Mouse (Mus musculus): ENCODE measurements around the gene Spaca9. TPM values are rescaled to one million over a fixed set of nuclear protein-coding genes. Genes with fewer than 3 reads are reported as not detected.

The Spaca9 gene
- polyA plus RNA-seq, 1 experiment, result 5.0 TPM

- 96% methylated on average over 8 of the region's 8 CpGs for WGBS
- peaks cover 46% of the 10 kb centered on the region for H3K36me3 ChIP-seq (ENCODE audit: control insufficient read depth, insufficient read depth, low read length)
- DNase-seq (ENCODE audit: low read depth in 1 of 2, low spot score in 2 of 2), result no peak
Measured at GRCm38 (mm10) chr2:28676005-28676404, 23.5 kb downstream of the Spaca9 start.

GRCm38 (mm10) chr2:28671438-28671837 is 28.1 kb downstream of the Spaca9 start:
- 60% methylated on average over 2 of the region's 2 CpGs for whole genome bisulfite sequencing
- peaks cover 33% of the 10 kb centered on the region for H3K36me3 ChIP-seq (ENCODE audit: control insufficient read depth, insufficient read depth, low read length)

More at GRCm38 (mm10) chr2:28676005-28676404, 23.5 kb downstream of the Spaca9 start:
- Histone ChIP-seq H3K27me3 (ENCODE audit: control insufficient read depth, insufficient read depth, low read length) (no peaks in the 10 kb centered on the region), H3K4me1 (ENCODE audit: control insufficient read depth, insufficient read depth, insufficient read length) (no peaks in the 10 kb centered on the region), H3K27ac (ENCODE audit: insufficient read depth, low read length) (no peak overlapping the region), H3K4me3 (ENCODE audit: extremely low read depth, insufficient read depth, insufficient read length) (no peak overlapping the region)
- TF ChIP-seq CTCF (IDR thresholded peaks at IDR 0.05; ENCODE audit: extremely low read depth, insufficient read depth, insufficient read length, insufficient replicate concordance), result no peak
- no peak for TF ChIP-seq POLR2A (IDR thresholded peaks at IDR 0.05; ENCODE audit: low read depth, low read length)

GRCm38 (mm10) chr2:28665818-28666217 is 33.7 kb downstream of the Spaca9 start:
- 87% methylated on average over 3 of the region's 3 CpGs for WGBS
- Histone ChIP-seq H3K4me1 (ENCODE audit: control insufficient read depth, insufficient read depth, insufficient read length) (no peaks in the 10 kb centered on the region), H3K36me3 (ENCODE audit: control insufficient read depth, insufficient read depth, low read length) (peaks cover 22% of the 10 kb centered on the region), H3K27me3 (ENCODE audit: control insufficient read depth, insufficient read depth, low read length) (no peaks in the 10 kb centered on the region), H3K4me3 (ENCODE audit: extremely low read depth, insufficient read depth, insufficient read length) (no peak overlapping the region), H3K27ac (ENCODE audit: insufficient read depth, low read length) (no peak overlapping the region)
- TF ChIP-seq CTCF (IDR thresholded peaks at IDR 0.05; ENCODE audit: extremely low read depth, insufficient read depth, insufficient read length, insufficient replicate concordance) (no peak), POLR2A (IDR thresholded peaks at IDR 0.05; ENCODE audit: low read depth, low read length) (no peak)
- DNase-seq (ENCODE audit: low read depth in 1 of 2, low spot score in 2 of 2), result no peak

More at GRCm38 (mm10) chr2:28671438-28671837, 28.1 kb downstream of the Spaca9 start:
- H3K4me1 ChIP-seq (ENCODE audit: control insufficient read depth, insufficient read depth, insufficient read length), result no peaks in the 10 kb centered on the region
- no peaks in the 10 kb centered on the region for H3K27me3 ChIP-seq (ENCODE audit: control insufficient read depth, insufficient read depth, low read length)
- no peak overlapping the region for H3K4me3 ChIP-seq (ENCODE audit: extremely low read depth, insufficient read depth, insufficient read length)
- DNase-seq (ENCODE audit: low read depth in 1 of 2, low spot score in 2 of 2), result no peak
- TF ChIP-seq POLR2A (IDR thresholded peaks at IDR 0.05; ENCODE audit: low read depth, low read length) (no peak), CTCF (IDR thresholded peaks at IDR 0.05; ENCODE audit: extremely low read depth, insufficient read depth, insufficient read length, insufficient replicate concordance) (no peak)
- H3K27ac ChIP-seq (ENCODE audit: insufficient read depth, low read length), result no peak overlapping the region

GRCm38 (mm10) chr2:28662891-28663290 is 36.6 kb downstream of the Spaca9 start:
- peaks cover 26% of the 10 kb centered on the region for H3K36me3 ChIP-seq (ENCODE audit: control insufficient read depth, insufficient read depth, low read length)
- WGBS, result 93% methylated on average over 3 of the region's 3 CpGs

GRCm38 (mm10) chr2:28656216-28656615 is 43.3 kb downstream of the Spaca9 start:
- DNase-seq (ENCODE audit: low read depth in 1 of 2, low spot score in 2 of 2), result no peak
- WGBS, result 89% methylated on average over 8 of the region's 8 CpGs
- H3K4me3 ChIP-seq (ENCODE audit: extremely low read depth, insufficient read depth, insufficient read length), result no peak overlapping the region
- H3K4me1 ChIP-seq (ENCODE audit: control insufficient read depth, insufficient read depth, insufficient read length), result no peaks in the 10 kb centered on the region
- H3K36me3 ChIP-seq (ENCODE audit: control insufficient read depth, insufficient read depth, low read length), result peaks cover 19% of the 10 kb centered on the region
- no peaks in the 10 kb centered on the region for H3K27me3 ChIP-seq (ENCODE audit: control insufficient read depth, insufficient read depth, low read length)
- TF ChIP-seq POLR2A (IDR thresholded peaks at IDR 0.05; ENCODE audit: low read depth, low read length), result no peak
- TF ChIP-seq CTCF (IDR thresholded peaks at IDR 0.05; ENCODE audit: extremely low read depth, insufficient read depth, insufficient read length, insufficient replicate concordance), result no peak
- H3K27ac ChIP-seq (ENCODE audit: insufficient read depth, low read length), result no peak overlapping the region

More at GRCm38 (mm10) chr2:28662891-28663290, 36.6 kb downstream of the Spaca9 start:
- H3K27ac ChIP-seq (ENCODE audit: insufficient read depth, low read length), result no peak overlapping the region
- H3K4me1 ChIP-seq (ENCODE audit: control insufficient read depth, insufficient read depth, insufficient read length), result no peaks in the 10 kb centered on the region
- no peak overlapping the region for H3K4me3 ChIP-seq (ENCODE audit: extremely low read depth, insufficient read depth, insufficient read length)
- H3K27me3 ChIP-seq (ENCODE audit: control insufficient read depth, insufficient read depth, low read length), result no peaks in the 10 kb centered on the region
- TF ChIP-seq CTCF (IDR thresholded peaks at IDR 0.05; ENCODE audit: extremely low read depth, insufficient read depth, insufficient read length, insufficient replicate concordance), result no peak
- TF ChIP-seq POLR2A (IDR thresholded peaks at IDR 0.05; ENCODE audit: low read depth, low read length), result no peak
- DNase-seq (ENCODE audit: low read depth in 1 of 2, low spot score in 2 of 2), result no peak

- peak in 1 of 2 experiments; percentile 20 for DNase-seq (ENCODE audit: low read depth in 1 of 2, low spot score in 2 of 2)
Measured at GRCm38 (mm10) chr2:28654295-28654694, 45.2 kb downstream of the Spaca9 start.

GRCm38 (mm10) chr2:28653351-28653750 is 46.2 kb downstream of the Spaca9 start:
- H3K4me3 ChIP-seq (ENCODE audit: extremely low read depth, insufficient read depth, insufficient read length), result no peak overlapping the region
- peaks cover 9% of the 10 kb centered on the region for H3K36me3 ChIP-seq (ENCODE audit: control insufficient read depth, insufficient read depth, low read length)
- H3K27ac ChIP-seq (ENCODE audit: insufficient read depth, low read length), result no peak overlapping the region
- TF ChIP-seq POLR2A (IDR thresholded peaks at IDR 0.05; ENCODE audit: low read depth, low read length), result no peak
- TF ChIP-seq CTCF (IDR thresholded peaks at IDR 0.05; ENCODE audit: extremely low read depth, insufficient read depth, insufficient read length, insufficient replicate concordance), result no peak
- no peaks in the 10 kb centered on the region for H3K27me3 ChIP-seq (ENCODE audit: control insufficient read depth, insufficient read depth, low read length)
- H3K4me1 ChIP-seq (ENCODE audit: control insufficient read depth, insufficient read depth, insufficient read length), result no peaks in the 10 kb centered on the region
- no peak for DNase-seq (ENCODE audit: low read depth in 1 of 2, low spot score in 2 of 2)
- WGBS, result 93% methylated on average over 7 of the region's 7 CpGs

More at GRCm38 (mm10) chr2:28654295-28654694, 45.2 kb downstream of the Spaca9 start:
- TF ChIP-seq POLR2A (IDR thresholded peaks at IDR 0.05; ENCODE audit: low read depth, low read length) (no peak), CTCF (IDR thresholded peaks at IDR 0.05; ENCODE audit: extremely low read depth, insufficient read depth, insufficient read length, insufficient replicate concordance) (peak; percentile 52; the same call in 1 of the 2 replicates)
- no peaks in the 10 kb centered on the region for H3K27me3 ChIP-seq (ENCODE audit: control insufficient read depth, insufficient read depth, low read length)
- peaks cover 14% of the 10 kb centered on the region for H3K36me3 ChIP-seq (ENCODE audit: control insufficient read depth, insufficient read depth, low read length)
- no peak overlapping the region for H3K27ac ChIP-seq (ENCODE audit: insufficient read depth, low read length)
- H3K4me3 ChIP-seq (ENCODE audit: extremely low read depth, insufficient read depth, insufficient read length), result no peak overlapping the region
- 69% methylated on average over 2 of the region's 2 CpGs for WGBS
- no peaks in the 10 kb centered on the region for H3K4me1 ChIP-seq (ENCODE audit: control insufficient read depth, insufficient read depth, insufficient read length)

Data from spleen, adult 2 months (tissue).